Mouse (Mus musculus): Measurements from ENCODE around the gene Pde1a.

Gene Pde1a

DNA sequence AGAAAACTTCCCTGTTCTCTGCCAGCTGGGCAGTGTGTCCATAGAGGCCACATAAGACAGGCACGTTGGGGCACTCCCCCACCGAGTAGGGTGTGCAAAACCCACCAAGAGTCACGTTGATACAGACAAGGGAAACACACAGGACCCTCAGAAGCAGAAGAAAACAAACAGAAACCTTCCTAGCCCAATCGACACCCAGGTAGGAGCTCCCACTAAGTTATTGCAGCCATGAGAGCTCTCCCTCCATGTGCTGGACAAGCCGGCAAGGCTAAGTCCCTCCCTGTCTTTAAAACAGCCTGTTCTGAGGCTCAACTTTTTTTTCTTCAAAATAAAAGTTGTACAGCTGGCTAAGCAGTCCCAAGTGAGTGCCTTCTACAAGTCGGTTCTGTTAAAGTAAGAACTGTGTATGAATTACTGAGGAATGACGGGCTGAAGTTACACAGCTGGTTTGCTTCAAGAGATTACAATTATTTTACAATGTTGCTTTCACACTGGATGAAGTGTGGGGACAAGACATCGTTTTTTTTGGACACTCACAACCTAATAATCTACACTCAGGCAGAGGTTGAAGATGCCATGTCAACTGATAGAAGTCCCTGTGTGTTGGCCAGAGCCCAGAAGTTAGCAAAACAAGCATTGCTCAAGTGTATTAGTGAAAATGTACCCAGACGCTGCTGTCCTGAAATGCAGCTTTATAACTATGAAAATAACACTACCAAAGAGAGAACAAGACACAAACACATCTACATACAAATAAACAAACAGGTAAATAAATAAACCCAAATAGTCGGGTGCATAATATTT lies 90.4 kb downstream of the Pde1a start:
- no peak for DNase-seq

- no peak for DNase-seq
Observed at GRCm38 (mm10) chr2:80037971-80038370, 91.3 kb downstream of the Pde1a start.

GRCm38 (mm10) chr2:80029051-80029450 lies 100.2 kb downstream of the Pde1a start:
- no peak for DNase-seq

- no peak for DNase-seq
Observed at GRCm38 (mm10) chr2:80026053-80026452, 103.2 kb downstream of the Pde1a start.

- DNase-seq = no peak
Observed at GRCm38 (mm10) chr2:80025597-80025996, 103.7 kb downstream of the Pde1a start.

DNA sequence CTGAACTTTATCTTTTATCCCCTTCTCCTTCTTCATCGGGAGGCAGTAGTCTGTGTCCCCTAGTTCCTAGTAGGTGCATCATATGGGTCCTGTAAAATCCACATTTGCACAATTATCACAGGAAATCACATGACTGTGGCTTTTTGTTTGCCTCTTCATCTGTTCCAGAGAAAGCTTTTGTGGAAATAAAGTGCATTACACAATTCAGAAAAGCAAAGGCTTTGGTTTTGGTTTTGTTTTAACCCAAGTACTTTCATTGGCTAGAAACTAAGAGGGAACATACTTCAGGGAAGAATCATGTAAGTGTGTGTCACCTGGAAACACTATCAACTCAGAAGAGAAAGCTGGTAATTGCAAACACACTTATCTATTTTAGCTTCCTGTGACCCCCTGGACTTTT lies 104.2 kb downstream of the Pde1a start:
- DNase-seq = no peak

- DNase-seq = no peak
Observed at GRCm38 (mm10) chr2:80014161-80014560, 115.1 kb downstream of the Pde1a start.

DNA sequence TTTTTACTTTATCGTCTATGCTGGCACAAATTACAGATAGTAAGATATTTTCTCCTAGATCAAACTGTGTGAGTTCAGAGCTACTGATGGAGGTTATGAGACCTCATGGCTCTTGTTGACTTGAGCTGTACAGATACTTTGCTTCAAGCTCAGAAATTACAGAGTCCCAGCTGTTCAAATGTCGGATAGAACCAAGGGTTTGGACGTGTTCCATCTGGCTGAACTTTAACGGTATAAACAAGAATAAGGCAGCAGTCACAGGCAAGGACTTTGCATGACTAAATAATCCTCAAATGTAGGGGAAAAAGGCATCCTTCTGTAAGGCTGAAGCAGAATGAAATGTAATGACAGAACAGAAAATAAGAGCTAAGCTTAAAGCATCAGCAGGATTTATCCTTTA lies 116.2 kb downstream of the Pde1a start:
- no peak for DNase-seq

DNA sequence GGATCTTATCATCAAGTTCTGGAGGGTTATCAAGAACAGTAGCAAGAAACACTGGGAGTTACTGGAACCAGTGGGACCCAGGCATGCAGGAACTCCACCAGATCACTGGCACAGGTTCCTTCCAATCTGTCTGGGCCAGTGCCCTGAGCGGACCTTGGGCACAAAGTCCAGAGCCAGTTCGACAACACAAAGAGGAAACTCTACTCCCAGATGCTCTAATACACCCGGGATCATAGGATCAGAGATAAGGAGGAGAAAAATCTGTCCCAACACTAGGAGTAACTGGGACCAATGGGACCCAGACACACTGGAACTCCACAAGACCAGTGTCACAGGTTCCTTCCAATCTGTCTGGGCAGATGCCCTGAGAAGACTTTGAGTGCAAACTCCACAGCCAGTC lies 130.1 kb downstream of the Pde1a start:
- no peak for DNase-seq

DNA sequence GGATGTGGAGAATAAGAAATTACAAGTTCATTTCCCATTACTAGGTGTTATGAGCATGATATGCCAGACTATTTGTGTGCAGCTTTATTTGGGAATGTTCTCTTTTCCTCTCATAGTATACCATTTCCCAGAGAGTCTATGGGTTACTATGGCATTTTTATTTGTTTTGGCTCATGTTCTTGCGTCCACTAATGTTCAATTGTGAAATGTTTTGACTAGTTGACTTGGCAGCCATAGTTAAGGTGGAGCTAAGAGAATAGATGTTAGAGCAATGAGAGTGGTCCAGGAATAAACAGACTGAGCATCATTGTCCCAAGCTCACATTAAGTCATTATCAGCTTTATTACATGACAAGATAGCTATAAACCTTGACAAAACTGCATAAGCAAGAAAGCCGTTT lies 130.8 kb downstream of the Pde1a start:
- DNase-seq = no peak

- DNase-seq = no peak
Observed at GRCm38 (mm10) chr2:79991642-79992041, 137.6 kb downstream of the Pde1a start.

DNA sequence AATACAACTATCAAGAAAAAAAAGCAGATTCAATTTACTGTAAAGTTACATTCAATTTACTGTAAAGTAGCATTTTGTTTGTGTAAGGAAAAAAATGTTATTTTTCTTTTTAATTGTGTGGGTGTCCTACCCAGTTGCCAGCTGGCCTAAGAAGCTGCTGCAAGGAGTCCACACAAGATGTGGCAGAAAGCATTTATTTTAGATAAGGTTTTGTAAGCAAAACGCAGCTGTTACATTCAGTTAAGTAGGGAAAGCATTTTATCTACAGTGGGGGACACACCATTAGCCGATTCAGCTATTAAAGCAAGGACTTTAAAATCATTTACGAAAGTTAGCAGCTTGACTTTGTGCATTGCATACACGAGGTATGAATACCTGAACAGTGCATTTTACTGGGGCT lies 145.5 kb downstream of the Pde1a start:
- no peak for DNase-seq

DNA sequence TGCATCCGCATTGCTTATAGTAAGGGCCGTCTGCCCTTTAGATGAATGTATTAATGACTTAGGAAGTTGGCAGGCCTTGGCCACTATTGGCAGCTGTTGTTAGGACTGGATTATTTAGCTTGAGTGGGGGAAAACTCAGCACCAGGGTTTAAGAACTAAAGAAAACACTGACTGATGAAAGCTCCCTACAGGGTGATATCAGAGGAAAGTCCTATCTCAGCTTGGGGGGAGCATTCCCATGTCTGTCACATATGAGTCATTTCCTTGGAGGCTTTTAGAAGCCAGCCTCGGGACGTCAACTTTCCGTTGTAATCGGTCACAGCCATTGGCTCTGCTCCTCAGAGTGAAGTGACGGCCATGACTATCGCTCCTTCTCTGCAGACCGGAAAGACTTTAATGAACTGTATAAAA lies 146.0 kb downstream of the Pde1a start:
- no peak for DNase-seq

- no peak for DNase-seq
Observed at GRCm38 (mm10) chr2:79981781-79982180, 147.5 kb downstream of the Pde1a start.

GRCm38 (mm10) chr2:79978992-79979391 lies 150.3 kb downstream of the Pde1a start:
- DNase-seq = no peak

- DNase-seq = no peak
Observed at GRCm38 (mm10) chr2:79977259-79977658, 152.0 kb downstream of the Pde1a start.

DNA sequence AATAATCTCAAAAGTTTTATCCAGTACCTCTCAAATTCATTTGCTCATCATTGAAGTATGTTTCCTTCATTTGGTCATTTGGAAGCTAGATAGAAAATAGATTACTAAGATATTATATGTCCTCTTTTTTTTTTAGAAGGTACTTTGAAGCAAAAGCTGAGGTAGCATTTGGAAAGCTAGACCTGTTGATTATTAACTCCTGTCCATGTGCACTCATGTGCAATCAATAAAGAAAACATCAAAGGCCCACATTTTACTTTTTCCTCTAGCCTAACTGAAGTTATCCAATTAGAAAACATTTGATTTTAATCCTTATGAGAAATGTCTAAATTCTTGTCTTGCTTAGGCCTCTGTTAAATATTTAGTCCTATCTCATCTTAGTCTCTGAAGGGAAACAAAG lies 153.3 kb downstream of the Pde1a start:
- DNase-seq = no peak

DNA sequence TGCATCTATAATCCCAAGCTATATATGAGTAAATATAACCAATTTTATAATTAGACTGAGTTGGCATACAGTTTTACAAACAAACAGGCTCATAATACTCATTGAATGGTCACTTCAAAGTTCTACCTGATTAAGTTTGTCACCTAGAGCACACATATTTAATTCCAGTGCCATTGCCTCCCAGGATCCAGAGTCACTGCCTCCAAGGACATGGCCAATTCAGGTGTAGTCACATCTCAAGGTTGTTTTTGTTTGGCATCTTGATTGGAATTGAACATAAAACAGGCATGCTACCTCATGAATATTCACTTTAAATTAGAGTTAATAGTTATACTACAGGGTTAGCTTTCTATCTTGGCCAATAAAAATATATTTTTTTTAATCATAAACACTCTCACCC lies 157.0 kb downstream of the Pde1a start:
- DNase-seq = no peak

DNA sequence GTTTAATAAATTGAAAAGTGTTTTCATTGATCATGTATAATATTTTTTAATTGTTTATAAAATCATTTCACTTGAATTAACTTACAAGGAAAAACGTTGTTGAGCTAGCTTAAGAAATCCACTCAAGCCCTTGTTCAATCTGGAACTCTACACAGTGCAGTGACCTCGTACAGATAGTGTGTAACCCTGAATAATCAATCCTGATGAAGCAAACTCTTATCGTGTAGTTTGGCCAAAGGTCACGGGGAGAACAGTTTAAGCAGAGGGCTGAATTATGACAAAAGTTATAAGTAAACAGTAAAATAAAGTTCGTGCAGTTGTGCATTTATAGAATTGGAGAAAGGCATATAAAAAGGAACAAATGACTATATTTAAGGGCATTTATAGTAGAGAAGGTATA lies 159.7 kb downstream of the Pde1a start:
- no peak for DNase-seq

GRCm38 (mm10) chr2:79966681-79967506 lies 162.4 kb downstream of the Pde1a start:
- DNase-seq = no peak

- DNase-seq = no peak
Observed at GRCm38 (mm10) chr2:79966086-79966485, 163.2 kb downstream of the Pde1a start.

GRCm38 (mm10) chr2:79964964-79965363 lies 164.3 kb downstream of the Pde1a start:
- no peak for DNase-seq

DNA sequence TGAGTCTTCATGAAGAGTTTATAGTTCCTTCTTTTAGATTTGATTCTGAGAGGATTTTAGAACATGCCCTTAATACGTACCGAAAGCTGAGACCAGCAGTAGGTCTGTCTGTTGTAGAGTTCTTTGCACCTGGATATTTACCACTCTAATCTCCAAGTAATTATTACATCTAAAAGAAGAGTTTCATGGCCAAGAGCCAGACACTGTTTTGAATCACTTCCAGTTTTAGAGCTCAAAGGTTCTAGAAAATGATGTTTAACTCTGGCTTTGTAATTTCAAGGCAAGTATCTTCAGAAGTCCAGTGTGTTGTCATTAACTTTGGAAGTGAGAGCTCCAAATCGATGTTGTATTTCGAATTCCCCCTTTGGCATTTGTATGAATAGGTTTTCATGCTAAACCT lies 167.8 kb downstream of the Pde1a start:
- DNase-seq = no peak

- DNase-seq = no peak
Observed at GRCm38 (mm10) chr2:79957659-79958340, 171.5 kb downstream of the Pde1a start.

Measured in right cerebral cortex, postnatal 4 days (tissue).